Mouse (Mus musculus) embryonic facial prominence, embryonic 10.5 days (tissue): ENCODE measurements around the gene Tmem120b. TPM values are rescaled to one million over a fixed set of nuclear protein-coding genes. Genes with fewer than 3 reads are reported as not detected.

ENCODE experiments used
- DNase-seq: peaks from one replicate; pipeline ENCODE4 v3.0.0-alpha.2; 2017; ENCODE audit warnings: low spot score
- H3K27ac ChIP-seq: fragments of 300-500 bp; sonication (generic); replicated peaks from 2 replicates; pipeline ENCODE4 v1.5.1; 2016; ENCODE audit warnings: mild to moderate bottlenecking
- H3K27me3 ChIP-seq: fragments of 300-500 bp; sonication (generic); replicated peaks from 2 replicates; pipeline ENCODE4 v1.6.1; 2016; ENCODE audit warnings: low read depth, mild to moderate bottlenecking; ENCODE audit not compliant: poor library complexity, severe bottlenecking
- H3K36me3 ChIP-seq: fragments of 300-500 bp; sonication (generic); replicated peaks from 2 replicates; pipeline ENCODE4 v1.6.1; 2016; ENCODE audit warnings: mild to moderate bottlenecking, moderate library complexity
- H3K4me1 ChIP-seq: fragments of 300-500 bp; sonication (generic); 2 replicates; pipeline ENCODE4 v1.6.1; 2016
- H3K4me3 ChIP-seq: fragments of 300-500 bp; sonication (generic); 2 replicates; pipeline ENCODE4 v1.5.1; 2016; ENCODE audit warnings: mild to moderate bottlenecking, moderate library complexity
- H3K9me3 ChIP-seq: fragments of 300-500 bp; sonication (generic); 2 replicates; pipeline ENCODE4 v1.6.1; 2016; ENCODE audit warnings: mild to moderate bottlenecking
- WGBS: fragments of 180-500 bp; shearing (Covaris S2); methylation state at CpG from one replicate; pipeline ENCODE4 v1.1.7; 2016; 5-methylcytosine and 5-hydroxymethylcytosine counted together
- polyA plus RNA-seq: library from polyadenylated mRNA; unstranded; fragments of >200 nt; fragmentation: Nextera tagmentation; extraction: Ambion mirVana; gene quantifications from 2 replicates; pipeline ENCODE4 v1.2.1, GENCODE M21; 2016

The Tmem120b gene
- polyA plus RNA-seq, 1 experiment from 2014 or later = 11.9 TPM

DNA sequence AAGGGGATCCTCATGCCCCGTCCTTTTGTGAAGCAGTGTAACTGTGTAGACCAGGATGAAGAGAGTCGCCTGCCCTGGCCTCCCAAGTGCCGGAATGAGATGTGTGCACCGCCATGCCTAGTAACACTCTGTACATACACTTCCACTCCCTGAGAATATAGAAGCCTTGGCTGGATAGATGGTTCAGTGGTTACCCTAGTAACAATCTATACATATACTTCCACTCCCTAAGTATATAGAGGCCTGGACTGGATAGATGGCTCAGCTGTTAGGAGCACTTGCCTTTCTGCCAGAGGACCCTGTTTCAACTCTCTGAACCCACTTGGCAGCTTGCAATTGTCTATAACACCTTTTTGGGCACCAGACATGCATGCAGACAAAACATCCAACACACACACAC lies 33.1 kb upstream of the Tmem120b start:
- H3K9me3 ChIP-seq = peaks cover 4% of the 10 kb centered on the region; the same call in 1 of the 2 replicates
- WGBS = 91% methylated on average over 4 of the region's 4 CpGs

DNA sequence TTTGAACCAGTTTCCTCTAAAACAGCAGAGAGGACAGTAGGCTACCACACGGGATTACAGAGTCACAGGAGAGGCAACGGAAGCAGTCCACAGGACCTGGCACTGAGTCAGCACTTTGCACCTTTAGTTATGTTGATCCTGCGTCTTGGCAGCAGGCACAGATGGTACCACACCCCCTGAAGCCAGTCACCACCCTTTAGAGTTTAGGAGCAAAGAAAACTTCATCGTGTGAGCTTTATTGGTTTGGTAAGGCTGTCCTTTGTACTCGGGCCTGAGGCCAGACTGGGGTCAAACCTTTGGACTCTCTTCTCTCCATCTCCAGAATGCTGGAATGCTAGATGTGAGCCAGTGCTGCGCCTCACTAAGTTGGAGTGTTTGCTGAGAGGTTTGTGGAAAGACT lies 32.7 kb upstream of the Tmem120b start:
- H3K27ac ChIP-seq = no peak overlapping the region
- H3K36me3 ChIP-seq = peaks cover 18% of the 10 kb centered on the region
- 0 out of 2 replicates have a peak, but pooled peaks cover 3% of the 10 kb centered on the region for H3K27me3 ChIP-seq
- H3K4me3 ChIP-seq = no peak overlapping the region
- WGBS = 42% methylated on average over 6 of the region's 6 CpGs
- DNase-seq = peak; percentile 10
- H3K9me3 ChIP-seq = peaks cover 4% of the 10 kb centered on the region; the same call in 1 of the 2 replicates
- H3K4me1 ChIP-seq = peaks cover 16% of the 10 kb centered on the region

More for the DNA sequence above, 33.1 kb upstream of the Tmem120b start:
- DNase-seq = no peak
- peaks cover 22% of the 10 kb centered on the region for H3K36me3 ChIP-seq
- peaks cover 16% of the 10 kb centered on the region for H3K4me1 ChIP-seq
- 0 out of 2 replicates have a peak, but pooled peaks cover 3% of the 10 kb centered on the region for H3K27me3 ChIP-seq
- no peak overlapping the region for H3K4me3 ChIP-seq
- H3K27ac ChIP-seq = no peak overlapping the region

DNA sequence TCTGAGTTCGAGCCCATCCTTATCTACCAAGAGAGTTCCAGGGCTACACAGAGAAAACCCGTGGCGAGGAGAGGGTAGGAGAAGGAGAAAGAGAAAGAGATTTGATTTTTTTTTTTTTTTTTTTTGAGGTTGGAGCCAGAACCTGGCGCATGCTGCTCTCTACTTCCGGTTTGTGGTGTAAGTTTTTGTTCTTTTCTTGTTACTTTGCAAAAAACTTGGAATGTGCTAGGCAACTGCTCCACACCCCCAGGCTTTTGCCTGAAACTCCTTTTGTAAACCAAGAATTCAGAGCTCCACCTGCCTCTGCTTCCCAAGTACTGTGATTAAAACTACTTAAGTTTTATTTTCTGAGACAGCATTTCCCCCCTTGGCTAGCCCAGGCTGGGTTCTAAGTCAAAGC lies 30.1 kb upstream of the Tmem120b start:
- Histone ChIP-seq H3K4me3 (no peak overlapping the region), H3K27ac (no peak overlapping the region), H3K4me1 (peaks cover 21% of the 10 kb centered on the region), H3K9me3 (no peaks in the 10 kb centered on the region), H3K36me3 (no peaks in the 10 kb centered on the region), H3K27me3 (0 out of 2 replicates have a peak, but pooled peaks cover 6% of the 10 kb centered on the region)
- WGBS = 89% methylated on average over 5 of the region's 5 CpGs
- no peak for DNase-seq

DNA sequence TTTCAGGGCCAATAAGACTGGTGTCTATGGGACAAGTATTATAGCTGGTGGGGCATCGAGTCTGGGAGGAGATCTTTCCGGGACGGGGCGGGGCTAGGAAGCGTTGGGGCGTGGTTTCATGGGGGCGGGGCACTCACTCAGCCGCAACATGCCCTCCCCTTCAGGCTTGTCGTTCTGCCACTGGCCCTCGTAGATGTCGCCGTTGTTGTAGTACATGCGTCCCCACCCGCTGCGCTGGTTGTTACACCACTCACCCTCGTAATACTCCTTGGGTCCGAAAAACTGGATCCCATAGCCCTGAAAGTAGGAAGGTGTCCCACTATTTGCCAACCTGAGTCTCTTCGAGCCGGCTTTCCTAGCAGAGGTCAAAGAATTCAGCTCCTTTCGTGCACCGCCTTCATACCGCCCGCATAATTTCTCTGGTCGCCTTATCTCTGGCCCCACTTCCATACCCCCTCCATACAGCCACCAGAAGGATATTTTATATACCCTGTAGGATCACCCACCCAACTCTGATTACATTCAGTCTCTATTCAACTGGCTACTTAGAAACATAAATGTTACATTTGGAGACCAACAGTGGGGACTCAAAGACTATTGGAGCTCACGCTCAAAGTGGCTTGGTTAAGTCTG lies 29.0 kb upstream of the Tmem120b start:
- Histone ChIP-seq H3K4me3 (peak overlapping the region; percentile 55), H3K36me3 (no peaks in the 10 kb centered on the region), H3K9me3 (no peaks in the 10 kb centered on the region), H3K27me3 (0 out of 2 replicates have a peak, but pooled peaks cover 6% of the 10 kb centered on the region), H3K27ac (0 out of 2 replicates have a peak overlapping the region, but pooled peaks have one; percentile 16), H3K4me1 (peaks cover 21% of the 10 kb centered on the region)
- 3% methylated on average over 25 of the region's 25 CpGs for WGBS
- DNase-seq = peak; percentile 72

DNA sequence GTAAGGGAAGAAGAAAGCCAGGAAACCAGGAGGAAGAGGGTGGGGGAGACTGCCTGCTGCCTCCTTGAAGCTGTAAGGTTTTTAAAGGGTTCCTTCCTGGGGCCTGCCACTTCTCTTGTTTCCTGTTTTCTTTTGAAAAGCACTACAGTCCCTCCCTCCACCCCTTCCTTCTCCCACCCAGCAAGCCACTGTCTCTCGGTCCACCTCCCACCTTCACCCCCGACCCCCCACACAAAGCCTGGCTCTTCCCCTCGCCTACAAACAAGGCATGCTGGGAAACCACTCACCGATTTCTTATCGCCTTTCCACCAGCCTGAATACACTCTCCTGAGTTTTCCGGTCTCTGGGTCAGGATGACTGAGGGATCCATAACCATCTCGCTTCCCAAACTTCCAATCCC lies 27.4 kb upstream of the Tmem120b start:
- no peaks in the 10 kb centered on the region for H3K36me3 ChIP-seq
- H3K4me3 ChIP-seq = no peak overlapping the region
- WGBS = 59% methylated on average over 7 of the region's 7 CpGs
- DNase-seq = peak; percentile 9
- 0 out of 2 replicates have a peak overlapping the region, but pooled peaks have one; percentile 21 for H3K27ac ChIP-seq
- no peaks in the 10 kb centered on the region for H3K9me3 ChIP-seq
- 0 out of 2 replicates have a peak, but pooled peaks cover 6% of the 10 kb centered on the region for H3K27me3 ChIP-seq
- H3K4me1 ChIP-seq = peaks cover 20% of the 10 kb centered on the region

DNA sequence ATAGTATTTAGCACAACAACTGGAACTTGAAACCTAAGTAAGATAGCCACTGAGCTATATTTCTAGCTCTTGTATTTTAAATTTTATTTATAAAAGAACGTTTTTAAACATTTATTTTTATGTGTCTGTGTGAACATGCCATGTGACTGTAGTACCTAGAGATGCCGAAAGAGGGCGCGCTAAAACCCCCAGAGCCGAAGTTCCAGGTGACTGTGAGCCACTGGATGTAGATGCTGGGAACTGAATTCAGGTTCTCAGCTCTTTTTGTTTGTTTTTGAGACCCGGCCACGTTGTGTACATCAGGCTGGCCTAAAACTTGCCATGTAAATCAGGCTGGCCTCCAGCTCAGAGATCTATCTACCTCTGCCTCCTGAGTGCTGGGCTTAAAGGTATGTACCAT lies 24.4 kb upstream of the Tmem120b start:
- Histone ChIP-seq H3K4me1 (peaks cover 27% of the 10 kb centered on the region), H3K27ac (no peak overlapping the region), H3K9me3 (no peaks in the 10 kb centered on the region), H3K36me3 (no peaks in the 10 kb centered on the region), H3K4me3 (no peak overlapping the region), H3K27me3 (0 out of 2 replicates have a peak, but pooled peaks cover 3% of the 10 kb centered on the region)
- DNase-seq = peak; percentile 49
- 21% methylated on average over 7 of the region's 7 CpGs for WGBS

DNA sequence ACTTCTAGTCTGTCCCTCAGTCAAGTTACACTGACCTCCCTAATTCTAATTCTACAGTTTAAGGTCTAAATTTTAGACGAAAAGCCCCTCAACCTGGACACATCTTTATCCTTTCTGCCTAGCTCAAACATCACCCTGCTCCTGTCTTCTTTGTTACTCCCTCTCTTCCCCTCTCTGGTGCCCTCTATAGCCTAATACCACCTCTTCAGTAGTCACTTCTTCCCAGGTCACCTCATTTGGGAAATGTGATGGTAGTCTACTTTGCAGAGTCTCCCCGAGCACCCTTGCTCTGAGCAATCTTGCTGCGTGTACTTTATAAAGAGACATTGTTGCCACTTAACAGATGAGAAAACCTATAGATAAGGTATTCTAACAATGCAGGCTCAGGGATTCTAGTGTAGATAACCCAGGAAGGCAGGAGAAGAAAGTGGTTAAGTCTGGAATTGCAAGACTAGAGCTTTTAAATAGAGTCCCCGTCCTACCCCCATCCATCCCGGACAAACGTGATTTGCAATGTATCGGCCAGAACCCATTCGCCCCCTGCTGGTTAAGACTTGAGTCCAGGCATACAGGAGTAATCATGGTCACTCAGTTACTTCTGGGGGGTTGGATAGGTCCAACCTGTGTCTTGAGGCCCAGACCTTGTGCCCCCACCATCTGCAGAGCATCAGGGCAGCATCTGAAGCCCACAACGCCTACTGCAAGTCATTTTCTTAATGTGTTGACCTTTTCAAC lies 22.5 kb upstream of the Tmem120b start:
- DNase-seq = peak; percentile 72
- no peak overlapping the region for H3K4me3 ChIP-seq
- H3K27ac ChIP-seq = no peak overlapping the region
- WGBS = 41% methylated on average over 9 of the region's 9 CpGs
- H3K36me3 ChIP-seq = no peaks in the 10 kb centered on the region
- H3K27me3 ChIP-seq = 0 out of 2 replicates have a peak, but pooled peaks cover 3% of the 10 kb centered on the region
- no peaks in the 10 kb centered on the region for H3K9me3 ChIP-seq
- peaks cover 25% of the 10 kb centered on the region for H3K4me1 ChIP-seq

DNA sequence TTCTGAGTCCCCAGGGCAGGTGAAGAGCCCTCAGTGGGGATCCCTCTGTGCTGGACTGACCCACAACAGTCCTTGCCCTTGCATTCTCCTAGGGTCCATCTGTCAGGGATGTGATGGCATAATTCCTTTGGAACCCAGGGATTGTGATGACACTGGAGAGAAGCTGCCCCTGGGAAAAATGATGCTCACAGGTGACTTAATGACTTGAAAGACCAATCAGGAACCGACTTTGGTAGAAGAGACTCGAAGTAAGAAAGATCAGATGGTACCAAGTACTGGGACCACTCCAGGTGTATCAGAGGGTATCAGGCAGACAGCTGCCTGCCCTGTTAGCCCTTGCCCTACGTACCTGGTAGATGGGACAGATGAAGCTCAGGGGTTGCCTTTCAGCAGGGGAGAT lies 21.3 kb upstream of the Tmem120b start, which contains the start of gene Morn3:
Morn3 (minus strand) TSS at position 101 of the 400 bp plus-strand sequence.
- Histone ChIP-seq H3K27ac (no peak within 1 kb of the TSS), H3K4me3 (no peak within 1 kb of the TSS), H3K9me3 (no peaks in the 10 kb centered on the region), H3K27me3 (no peaks in the 10 kb centered on the region), H3K36me3 (no peaks in the 10 kb centered on the region), H3K4me1 (peaks cover 21% of the 10 kb centered on the region)
- 78% methylated on average over 3 of the region's 3 CpGs for WGBS
- DNase-seq = no peak

DNA sequence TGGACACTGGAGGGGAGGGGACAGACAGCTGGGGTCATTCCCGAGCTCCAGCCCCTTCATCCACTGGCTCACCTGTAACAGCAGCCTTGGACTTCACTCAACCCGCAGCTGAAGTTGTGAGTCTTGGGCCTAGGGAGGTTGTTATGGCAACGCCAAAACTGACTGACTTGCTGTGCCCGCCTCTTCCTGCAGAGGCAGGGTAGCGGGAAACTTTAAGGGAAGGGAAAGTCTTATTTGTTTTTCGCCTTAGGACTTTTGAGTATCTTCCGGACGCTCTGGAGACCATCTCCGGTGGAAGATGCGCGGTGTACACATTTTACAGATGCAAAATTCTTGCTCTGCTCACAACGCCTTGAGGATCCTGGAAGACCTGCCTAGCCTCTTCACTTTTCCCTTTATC lies 18.9 kb upstream of the Tmem120b start:
- DNase-seq = peak; percentile 75
- Histone ChIP-seq H3K36me3 (no peaks in the 10 kb centered on the region), H3K4me1 (peaks cover 21% of the 10 kb centered on the region), H3K27ac (peak overlapping the region; percentile 86), H3K4me3 (peak overlapping the region; percentile 53), H3K27me3 (no peaks in the 10 kb centered on the region), H3K9me3 (no peaks in the 10 kb centered on the region)
- 6% methylated on average over 12 of the region's 12 CpGs for WGBS

DNA sequence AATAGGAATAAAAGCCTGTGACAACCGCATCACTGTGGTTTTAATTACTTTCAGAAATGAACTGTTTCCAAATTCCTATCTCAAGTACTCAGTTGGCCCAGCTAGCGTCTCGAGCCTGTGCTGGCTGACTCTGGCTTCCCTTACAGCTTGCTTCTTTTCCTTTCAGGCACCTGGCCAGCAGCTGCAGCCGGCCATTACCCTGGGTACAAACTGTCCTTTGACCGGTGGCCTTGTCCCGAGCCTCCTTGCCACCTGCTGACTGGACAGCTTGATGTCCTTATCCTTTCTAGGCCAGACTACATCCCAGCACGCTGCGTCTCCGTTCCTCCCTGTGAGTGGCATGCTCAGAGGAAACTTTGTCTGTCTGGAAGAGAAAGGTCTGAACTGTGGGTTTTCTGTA lies 17.3 kb upstream of the Tmem120b start:
- peaks cover 17% of the 10 kb centered on the region for H3K4me1 ChIP-seq
- no peaks in the 10 kb centered on the region for H3K36me3 ChIP-seq
- no peaks in the 10 kb centered on the region for H3K27me3 ChIP-seq
- no peak overlapping the region for H3K27ac ChIP-seq
- no peak for DNase-seq
- no peak overlapping the region for H3K4me3 ChIP-seq
- 84% methylated on average over 9 of the region's 9 CpGs for WGBS
- no peaks in the 10 kb centered on the region for H3K9me3 ChIP-seq

DNA sequence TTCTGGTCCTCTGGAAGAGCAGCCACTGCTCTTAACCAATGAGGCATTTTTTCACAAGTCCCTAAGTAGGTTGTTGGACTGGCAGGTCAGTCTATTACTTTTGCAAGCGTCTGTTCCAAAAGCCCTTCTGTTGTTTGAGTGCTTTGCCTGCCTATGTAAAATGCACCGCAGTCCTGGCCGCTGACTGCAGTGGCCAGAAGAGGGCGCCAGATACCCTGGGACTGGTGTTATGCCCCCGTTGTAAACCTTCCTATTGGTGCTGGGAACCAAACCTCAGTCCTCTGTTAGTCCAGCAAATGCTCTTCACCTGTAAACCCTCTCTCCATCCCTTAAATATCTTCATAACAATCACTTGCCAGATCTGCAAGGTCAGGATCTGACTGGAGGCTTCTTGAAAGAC lies 16.5 kb upstream of the Tmem120b start:
- Histone ChIP-seq H3K4me3 (no peak overlapping the region), H3K9me3 (no peaks in the 10 kb centered on the region), H3K27ac (no peak overlapping the region), H3K4me1 (peaks cover 12% of the 10 kb centered on the region), H3K27me3 (no peaks in the 10 kb centered on the region), H3K36me3 (no peaks in the 10 kb centered on the region)
- no peak for DNase-seq
- 81% methylated on average over 5 of the region's 5 CpGs for WGBS

DNA sequence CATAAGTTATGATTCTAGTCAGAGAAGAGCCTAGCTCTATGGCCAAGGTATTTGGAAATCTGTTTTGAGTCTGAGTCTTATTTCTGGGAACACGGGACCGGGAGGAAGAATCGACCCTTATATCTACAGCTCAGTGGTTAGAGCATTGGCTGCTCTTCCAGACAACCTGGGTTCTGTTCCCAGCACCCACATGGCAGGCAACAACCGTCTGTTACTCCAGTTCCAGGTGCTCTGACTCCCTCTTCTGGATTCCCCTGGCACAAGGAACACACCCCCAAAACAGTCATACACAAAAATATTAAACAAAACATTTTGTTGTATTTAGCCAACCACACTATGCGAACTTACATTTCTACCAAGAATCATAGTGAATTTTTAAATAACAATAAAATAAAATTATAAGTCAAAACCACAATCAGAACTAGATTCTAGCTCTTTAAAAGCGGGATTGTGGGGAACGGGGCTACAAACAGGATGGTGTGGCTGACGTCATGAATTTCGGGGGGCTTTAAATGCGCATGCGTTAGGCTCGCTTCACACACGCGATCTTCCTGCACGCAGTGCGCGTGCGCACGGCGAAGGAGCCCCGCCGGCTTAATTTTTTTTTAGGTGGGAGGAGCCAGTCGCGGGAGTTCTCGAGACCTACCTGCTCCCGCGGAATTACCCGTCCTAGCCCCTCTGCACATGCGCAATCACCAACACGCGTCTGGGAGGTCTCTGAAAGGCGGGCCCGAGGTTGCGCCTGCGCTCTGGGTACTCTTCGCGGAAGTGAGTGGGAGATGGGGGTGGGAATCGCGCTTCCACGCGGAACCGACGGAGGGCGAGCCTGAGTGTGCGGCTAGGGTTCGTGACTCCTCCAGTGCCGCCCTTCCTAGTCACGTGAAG lies 10.6 kb upstream of the Tmem120b start:
- peaks cover 22% of the 10 kb centered on the region for H3K4me1 ChIP-seq
- peak overlapping the region; percentile 58 for H3K4me3 ChIP-seq
- no peaks in the 10 kb centered on the region for H3K36me3 ChIP-seq
- peak overlapping the region; percentile 84 for H3K27ac ChIP-seq
- no peaks in the 10 kb centered on the region for H3K27me3 ChIP-seq
- no peaks in the 10 kb centered on the region for H3K9me3 ChIP-seq
- peak; percentile 100 for DNase-seq
- WGBS = 8% methylated on average over 48 of the region's 48 CpGs
